Comparison of ENCODE assay signal across 11 mouse cellular contexts in the genomic region with DNA sequence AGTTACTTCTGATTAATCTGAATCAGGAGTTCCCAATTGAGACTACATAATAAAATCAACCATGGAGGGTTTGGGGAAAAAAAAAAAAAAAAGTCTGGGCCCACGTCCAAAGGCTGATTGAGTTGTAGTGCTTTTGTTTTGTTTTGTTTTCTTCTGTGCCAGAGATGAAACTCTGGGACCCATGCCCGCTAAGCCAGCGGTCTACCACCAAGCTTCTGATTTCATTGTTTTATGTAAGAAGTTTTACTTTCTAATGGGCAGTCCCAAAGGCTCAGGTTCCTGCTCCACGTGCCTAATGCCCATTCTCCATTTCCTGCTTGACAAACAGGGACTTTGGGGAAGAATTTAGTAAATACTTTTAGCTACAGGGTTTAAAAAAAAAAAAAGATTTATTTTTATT. TPM values are rescaled to one million over a fixed set of nuclear protein-coding genes. Genes with fewer than 3 reads are reported as not detected.
A peak's percentile ranks its signal among the peaks of the same experiment; 100 is the strongest.
DNase-seq lines count a peak whose midpoint lies in the region; ATAC-seq and TF ChIP-seq lines count a peak whose summit lies in the region.
"Had no signal": no experiment of that assay in that cellular context is flagged by ENCODE, and none has a peak within 500 bp of the region (broad histone marks: within the 10 kb centered on the region; RNA-seq: fewer than 3 reads in every experiment).

No protein-coding gene starts in this region.

- H3K9ac ChIP-seq in kidney, embryonic 16.5 days (replicated peaks; ENCODE audit: low read length), result no peak overlapping the region
- H3K9ac ChIP-seq: limb, embryonic 13.5 days had no signal

- 11% methylated on average over 4 of the region's 4 CpGs for WGBS in cerebellum, adult 2 months
- WGBS in kidney, embryonic 16.5 days, result 63% methylated on average over 4 of the region's 4 CpGs

- no peak for TF ChIP-seq POLR2A in cerebellum, adult 2 months (IDR thresholded peaks at IDR 0.05; ENCODE audit: borderline replicate concordance, insufficient read depth, low read length)

- no peaks in the 10 kb centered on the region for H3K9me3 ChIP-seq in kidney, embryonic 16.5 days (ENCODE audit: low read length)
- H3K9me3 ChIP-seq: limb, embryonic 13.5 days; megakaryocyte, embryonic 14.5 days had no signal

- H3K4me2 ChIP-seq in kidney, embryonic 16.5 days (replicated peaks; ENCODE audit: low read depth, low read length), result no peak overlapping the region
- H3K4me2 ChIP-seq: limb, embryonic 13.5 days had no signal

- H3K4me3 ChIP-seq in cerebellum, adult 2 months (replicated peaks; ENCODE audit: insufficient read depth, low read depth, low read length), result no peak overlapping the region
- no peak overlapping the region for H3K4me3 ChIP-seq in kidney, embryonic 16.5 days (ENCODE audit: low read length)
- H3K4me3 ChIP-seq: limb, embryonic 13.5 days; megakaryocyte, embryonic 14.5 days had no signal

- H3K27ac ChIP-seq in cerebellum, adult 2 months (ENCODE audit: insufficient read depth, low read length), result no peak overlapping the region
- no peak overlapping the region for H3K27ac ChIP-seq in kidney, embryonic 16.5 days (ENCODE audit: low read length)
- H3K27ac ChIP-seq: limb, embryonic 13.5 days had no signal

- H3K27me3 ChIP-seq in cerebellum, adult 2 months (ENCODE audit: control insufficient read depth, insufficient read depth, low read length), result no peaks in the 10 kb centered on the region
- no peaks in the 10 kb centered on the region for H3K27me3 ChIP-seq in kidney, embryonic 16.5 days (ENCODE audit: insufficient read depth, low read length)
- H3K27me3 ChIP-seq: limb, embryonic 13.5 days; megakaryocyte, embryonic 14.5 days had no signal

- DNase-seq in cerebellum, postnatal 10 days, result peak; percentile 43 to 51
- DNase-seq in cerebellum, adult 2 months, result no peak
- peak; percentile 9 to 16 for DNase-seq in kidney, adult 8-10 months
- DNase-seq in 3134 (ENCODE audit: extremely low read depth, insufficient read length, low spot score), result peak; percentile 27
- DNase-seq in kidney, postnatal 25 days, result peak; percentile 40 to 47
- no peak for DNase-seq in urinary bladder, postnatal 10 days (ENCODE audit: low spot score)
- no peak for DNase-seq in thymus, postnatal 4 days
- DNase-seq: B cell, adult 2 months had no signal

- H3K36me3 ChIP-seq in kidney, embryonic 16.5 days (ENCODE audit: insufficient read depth, low read length), result no peaks in the 10 kb centered on the region
- H3K36me3 ChIP-seq: limb, embryonic 13.5 days had no signal

- TF ChIP-seq CTCF in cerebellum, adult 2 months (IDR thresholded peaks at IDR 0.05; ENCODE audit: borderline replicate concordance, insufficient read depth, low read depth, low read length), result no peak

- no peaks in the 10 kb centered on the region for H3K4me1 ChIP-seq in cerebellum, adult 2 months (ENCODE audit: control insufficient read depth, insufficient read depth, low read length)
- H3K4me1 ChIP-seq in kidney, embryonic 16.5 days (ENCODE audit: insufficient read depth, low read length), result no peaks in the 10 kb centered on the region

- ATAC-seq in kidney, embryonic 16.5 days (ENCODE audit: low FRiP score, low TSS enrichment), result no peak

RNA-seq across cellular contexts. Expression of gene Akap7, which starts 18.0 kb away (rescaled TPM):
- polyA plus RNA-seq in cerebellum, adult 2 months (2012; rRNA removed), result 91.9 and 98.7 TPM in 2 replicates
- 12.6 and 18.9 TPM in 2 replicates for polyA plus RNA-seq in kidney, embryonic 16.5 days (2015; fragmentation: Nextera tagmentation; extraction: Ambion mirVana)

RNA-seq across cellular contexts. Expression of gene Epb41l2, which starts 33.9 kb away (rescaled TPM):
- 42.3 and 46.5 TPM in 2 replicates for polyA plus RNA-seq in cerebellum, adult 2 months (2012; rRNA removed)
- polyA plus RNA-seq in kidney, embryonic 16.5 days (2015; fragmentation: Nextera tagmentation; extraction: Ambion mirVana), result 74.9 and 75.6 TPM in 2 replicates

Comparison
In these comparisons a context has a peak if more than half of its experiments do, and no peak if none do; other contexts are left out.
1. DNase-seq: peak in cerebellum, postnatal 10 days (2 of 2), kidney, adult 8-10 months (2 of 2), 3134 (single experiment) and kidney, postnatal 25 days (2 of 2); none in cerebellum, adult 2 months (0 of 2), urinary bladder, postnatal 10 days (single experiment) and thymus, postnatal 4 days (single experiment).